Mouse (Mus musculus) bone marrow macrophage, adult 2 months (primary cell): Measurements from ENCODE around the gene Alk.

Experiments used
- CTCF ChIP-seq: IDR thresholded peaks from 2 replicates; pipeline ENCODE4 v1.5.1; 2012; ENCODE audit warnings: low read depth, mild to moderate bottlenecking, low read length, moderate library complexity
- POLR2A ChIP-seq: IDR thresholded peaks from 2 replicates; pipeline ENCODE4 v1.6.1; 2012; ENCODE audit warnings: mild to moderate bottlenecking, low read depth, low read length, borderline replicate concordance

- TF ChIP-seq CTCF (no peak), POLR2A (no peak)
Measured at GRCm38 (mm10) chr17:72008389-72008788, 596.0 kb downstream of the Alk start.
